Mouse (Mus musculus) heart, adult 2 months (tissue): ENCODE results near the gene Nrxn2. TPM values are rescaled to one million over a fixed set of nuclear protein-coding genes. Genes with fewer than 3 reads are reported as not detected.

Experiments used
- DNase-seq, 2 experiments: peaks; one replicate each; pipeline ENCODE4 v3.0.0; 2021
- H3K27ac ChIP-seq: fragments of 200-600 bp; 2 replicates; pipeline ENCODE4 v1.8.1; 2022
- H3K27me3 ChIP-seq: fragments of 200-500 bp; 2 replicates; pipeline ENCODE4 v1.6.1; 2012; ENCODE audit warnings: mild to moderate bottlenecking, low read length, inconsistent platforms, mixed read lengths; ENCODE audit not compliant: control insufficient read depth, insufficient read depth
- H3K36me3 ChIP-seq: fragments of 200-500 bp; 2 replicates; pipeline ENCODE4 v1.6.1; 2012; ENCODE audit warnings: low read length, inconsistent platforms; ENCODE audit not compliant: control insufficient read depth, insufficient read depth
- H3K4me1 ChIP-seq: fragments of 200-500 bp; 2 replicates; pipeline ENCODE4 v1.6.1; 2011; ENCODE audit warnings: low read length; ENCODE audit not compliant: control insufficient read depth, insufficient read depth
- H3K4me3 ChIP-seq: fragments of 200-600 bp; 2 replicates; pipeline ENCODE4 v1.8.1; 2022
- H3K79me2 ChIP-seq: fragments of 200-500 bp; replicated peaks from 2 replicates; pipeline ENCODE4 v1.6.1; 2012; ENCODE audit warnings: mild to moderate bottlenecking, inconsistent platforms, low read length, moderate library complexity, mixed read lengths; ENCODE audit not compliant: control insufficient read depth, insufficient read depth
- H3K9ac ChIP-seq: fragments of 200-500 bp; 2 replicates; pipeline ENCODE4 v1.6.1; 2012; ENCODE audit warnings: low read depth, mild to moderate bottlenecking, control low read depth, inconsistent platforms, low read length, mixed read lengths
- CTCF ChIP-seq: fragments of 200-600 bp; IDR thresholded peaks from 2 replicates; pipeline ENCODE4 v1.8.1; 2022; ENCODE audit warnings: antibody characterized with exemption, mild to moderate bottlenecking, moderate library complexity
- EP300 ChIP-seq: fragments of 200-500 bp; IDR thresholded peaks from 2 replicates; pipeline ENCODE4 v1.6.1; 2011; ENCODE audit warnings: low read depth, low read length, control low read depth; ENCODE audit not compliant: insufficient read depth
- POLR2A ChIP-seq: fragments of 200-500 bp; IDR thresholded peaks from 2 replicates; pipeline ENCODE4 v1.6.1; 2011; ENCODE audit warnings: mild to moderate bottlenecking, low read depth, low read length, control low read depth; ENCODE audit not compliant: insufficient read depth
- WGBS: fragments of 180-500 bp; shearing (Covaris S2); methylation state at CpG from one replicate; pipeline ENCODE4 v1.1.7; 2018; 5-methylcytosine and 5-hydroxymethylcytosine counted together
- intact Hi-C: fragments of 180-260 bp; cut with DNase I; formaldehyde crosslinking; loops from one replicate; pipeline ENCODE4 v1.15.1; 2025
- polyA plus RNA-seq: library from polyadenylated mRNA; depleted of rRNA; stranded (reverse); fragments of >200 nt; gene quantifications from 2 replicates; pipeline ENCODE4 v1.2.3, GENCODE M21; 2012
- total RNA-seq, 2 experiments: library from RNA; stranded (reverse); gene quantifications; 2 replicates each; pipeline ENCODE4 v1.2.3; 2021

The Nrxn2 gene
- total and polyA plus RNA-seq, 3 experiments, result 3.4 to 5.2 (median 4.5) TPM

- no peak overlapping the region for H3K4me3 ChIP-seq
- DNase-seq, result no peak
- H3K9ac ChIP-seq, result no peak overlapping the region
- intact Hi-C loops, result no loop called here
- no peak overlapping the region for H3K27ac ChIP-seq
- TF ChIP-seq CTCF (no peak), POLR2A (no peak), EP300 (no peak)
- peaks cover 4% of the 10 kb centered on the region; the same call in 1 of the 2 replicates for H3K4me1 ChIP-seq
- 81% methylated on average over 10 of the region's 10 CpGs for WGBS
- H3K79me2 ChIP-seq, result no peaks in the 10 kb centered on the region
- H3K27me3 ChIP-seq, result no peaks in the 10 kb centered on the region
- H3K36me3 ChIP-seq, result no peaks in the 10 kb centered on the region
Observed at GRCm38 (mm10) chr19:6454041-6454720, 35.6 kb downstream of the Nrxn2 start.

GRCm38 (mm10) chr19:6459504-6459903, 41.0 kb downstream of the Nrxn2 start:
- no peak overlapping the region for H3K27ac ChIP-seq
- DNase-seq, result no peak
- no peaks in the 10 kb centered on the region for H3K36me3 ChIP-seq
- intact Hi-C loops, result no loop called here
- TF ChIP-seq CTCF (no peak), POLR2A (no peak), EP300 (no peak)
- WGBS, result 77% methylated on average over 6 of the region's 6 CpGs
- no peaks in the 10 kb centered on the region for H3K27me3 ChIP-seq
- no peaks in the 10 kb centered on the region for H3K4me1 ChIP-seq
- no peaks in the 10 kb centered on the region for H3K79me2 ChIP-seq
- H3K4me3 ChIP-seq, result no peak overlapping the region
- H3K9ac ChIP-seq, result no peak overlapping the region

GRCm38 (mm10) chr19:6462841-6463240, 44.3 kb downstream of the Nrxn2 start:
- intact Hi-C loops, result no loop called here
- no peaks in the 10 kb centered on the region for H3K79me2 ChIP-seq
- 40% methylated on average over 6 of the region's 6 CpGs for WGBS

DNA sequence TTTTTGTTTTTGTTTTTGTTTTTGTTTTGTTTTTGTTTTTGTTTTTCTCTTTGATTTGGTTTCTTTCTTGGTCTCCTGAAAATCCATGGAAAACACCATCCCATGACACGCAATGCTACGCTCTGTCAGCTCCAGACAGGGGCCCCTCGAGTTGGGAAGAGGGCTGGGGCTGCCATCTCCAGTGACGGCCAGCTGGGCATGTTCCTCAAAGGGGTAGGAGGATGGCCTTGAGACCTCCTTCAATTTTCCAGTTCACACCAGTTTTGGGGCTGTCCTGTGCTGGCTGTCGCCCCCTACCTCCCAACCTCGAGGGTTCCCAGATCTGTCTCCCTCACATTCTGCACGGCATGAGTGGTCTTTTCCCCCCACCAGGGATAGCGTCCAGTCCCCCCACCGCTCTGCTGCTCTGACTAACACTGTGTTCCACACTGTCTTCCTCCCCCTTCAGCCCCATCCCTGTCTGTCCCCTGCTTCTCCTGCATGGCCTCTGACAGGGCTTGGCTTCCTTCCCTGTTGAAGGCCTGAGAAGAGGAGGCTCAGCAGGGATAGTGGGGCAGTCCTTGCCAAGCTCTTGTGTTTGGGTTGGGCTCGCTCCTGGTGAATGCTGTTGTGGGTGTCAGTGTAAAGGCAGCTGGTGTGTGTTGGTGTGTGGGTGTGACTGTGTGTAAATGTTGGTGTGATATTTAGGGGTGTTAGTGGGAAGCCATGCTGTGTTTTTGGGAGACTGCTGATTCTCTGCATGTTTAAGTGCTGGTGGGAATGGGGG, 46.0 kb downstream of the Nrxn2 start:
- peaks cover 1% of the 10 kb centered on the region; the same call in 1 of the 2 replicates for H3K4me1 ChIP-seq
- no peak overlapping the region for H3K9ac ChIP-seq
- no peak for TF ChIP-seq EP300
- TF ChIP-seq CTCF, result no peak
- no peak for TF ChIP-seq POLR2A
- no peak overlapping the region for H3K4me3 ChIP-seq
- 56% methylated on average over 10 of the region's 10 CpGs for WGBS
- no peaks in the 10 kb centered on the region for H3K79me2 ChIP-seq
- H3K27ac ChIP-seq, result no peak overlapping the region
- DNase-seq, result no peak
- intact Hi-C loops, result no loop called here
- no peaks in the 10 kb centered on the region for H3K36me3 ChIP-seq
- 0 out of 2 replicates have a peak, but pooled peaks cover 1% of the 10 kb centered on the region for H3K27me3 ChIP-seq

More at GRCm38 (mm10) chr19:6462841-6463240, 44.3 kb downstream of the Nrxn2 start:
- TF ChIP-seq EP300, result no peak
- TF ChIP-seq CTCF, result no peak
- TF ChIP-seq POLR2A, result no peak
- Histone ChIP-seq H3K36me3 (no peaks in the 10 kb centered on the region), H3K27me3 (0 out of 2 replicates have a peak, but pooled peaks cover 1% of the 10 kb centered on the region), H3K4me1 (peaks cover 1% of the 10 kb centered on the region; the same call in 1 of the 2 replicates), H3K4me3 (no peak overlapping the region), H3K9ac (no peak overlapping the region), H3K27ac (no peak overlapping the region)
- DNase-seq, result no peak

DNA sequence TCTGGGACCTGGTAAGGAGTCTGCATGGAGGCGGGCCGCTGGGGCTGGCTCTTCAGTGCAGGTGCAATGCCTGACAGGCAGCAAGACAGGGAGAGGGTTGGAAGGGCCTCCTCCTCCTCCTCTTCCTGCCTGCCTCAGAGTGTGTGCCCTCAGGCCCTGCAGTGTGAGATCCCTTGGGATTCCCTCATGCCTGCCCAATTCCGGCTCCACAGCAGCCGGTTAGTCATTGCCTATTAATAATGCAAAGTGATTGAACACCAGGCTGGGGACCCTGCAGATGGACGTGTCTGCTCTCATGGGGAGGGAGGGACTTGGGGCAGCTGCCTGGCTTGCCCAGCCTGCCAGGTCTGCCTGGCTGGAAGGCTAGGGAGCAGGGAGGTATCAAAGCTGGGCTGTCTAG, 46.6 kb downstream of the Nrxn2 start:
- Histone ChIP-seq H3K36me3 (no peaks in the 10 kb centered on the region), H3K4me3 (no peak overlapping the region), H3K27me3 (0 out of 2 replicates have a peak, but pooled peaks cover 1% of the 10 kb centered on the region), H3K9ac (no peak overlapping the region), H3K27ac (no peak overlapping the region), H3K4me1 (peaks cover 1% of the 10 kb centered on the region; the same call in 1 of the 2 replicates), H3K79me2 (no peaks in the 10 kb centered on the region)
- TF ChIP-seq EP300 (no peak), CTCF (no peak), POLR2A (no peak)
- no peak for DNase-seq
- WGBS, result 34% methylated on average over 5 of the region's 5 CpGs
- intact Hi-C loops, result no loop called here

GRCm38 (mm10) chr19:6466945-6467344, 48.4 kb downstream of the Nrxn2 start:
- 90% methylated on average over 3 of the region's 3 CpGs for WGBS
- Histone ChIP-seq H3K4me3 (no peak overlapping the region), H3K79me2 (no peaks in the 10 kb centered on the region), H3K9ac (no peak overlapping the region), H3K36me3 (no peaks in the 10 kb centered on the region), H3K27me3 (0 out of 2 replicates have a peak, but pooled peaks cover 1% of the 10 kb centered on the region), H3K4me1 (peaks cover 1% of the 10 kb centered on the region; the same call in 1 of the 2 replicates), H3K27ac (no peak overlapping the region)
- DNase-seq, result no peak
- TF ChIP-seq EP300 (no peak), POLR2A (no peak), CTCF (no peak)
- intact Hi-C loops, result no loop called here
